Comparison of ENCODE assay signal across 10 mouse cellular contexts in genomic region chrX:153155322-153155721, GRCm38 (mm10). TPM values are rescaled to one million over a fixed set of nuclear protein-coding genes. Genes with fewer than 3 reads are reported as not detected.
A peak's percentile ranks its signal among the peaks of the same experiment; 100 is the strongest.
DNase-seq lines count a peak whose midpoint lies in the region; ATAC-seq and TF ChIP-seq lines count a peak whose summit lies in the region.
"Had no signal": no experiment of that assay in that cellular context is flagged by ENCODE, and none has a peak within 500 bp of the region (broad histone marks: within the 10 kb centered on the region; RNA-seq: fewer than 3 reads in every experiment).

No protein-coding gene starts in this region.

- peak; percentile 21 to 30 for DNase-seq in cerebellum, adult 18-20 months
- peak; percentile 5 to 14 for DNase-seq in left cerebral cortex, adult 18-20 months (ENCODE audit: low spot score in 2 of 2)
- no peak for DNase-seq in left cerebral cortex, adult 11 months (ENCODE audit: low spot score)
- DNase-seq in MEL-GATA-1-ER (ENCODE audit: extremely low read depth, low read depth): peak; percentile 18
- peak; percentile 39 to 58 for DNase-seq in cerebellum, postnatal 14 days
- no peak for DNase-seq in liver, embryonic 14.5 days (ENCODE audit: low read depth in 3 of 3, low spot score in 3 of 3)
- DNase-seq in thymus, postnatal 4 days: peak; percentile 41

- ATAC-seq in cerebellum, adult (ENCODE audit: insufficient number of reproducible peaks, low FRiP score, low TSS enrichment): no peak
- ATAC-seq in liver, embryonic 14.5 days (ENCODE audit: insufficient read depth): no peak

- 24% methylated on average over 3 of the region's 3 CpGs for WGBS in liver, embryonic 14.5 days (ENCODE audit: insufficient replicate concordance)

- H3K27ac ChIP-seq in liver, embryonic 14.5 days: no peak overlapping the region
- H3K27ac ChIP-seq: midbrain, embryonic 12.5 days had no signal

- no peak for TF ChIP-seq EP300 in liver, embryonic 14.5 days (IDR thresholded peaks at IDR 0.05; ENCODE audit: low read depth)

- H3K9me3 ChIP-seq in liver, embryonic 14.5 days (ENCODE audit: control insufficient read depth, low read length): no peaks in the 10 kb centered on the region
- H3K9me3 ChIP-seq: midbrain, embryonic 12.5 days had no signal

- no peak overlapping the region for H3K4me2 ChIP-seq in liver, embryonic 14.5 days (ENCODE audit: low read depth)
- H3K4me2 ChIP-seq: midbrain, embryonic 12.5 days had no signal

- H3K4me1 ChIP-seq in liver, embryonic 14.5 days (replicated peaks; ENCODE audit: control insufficient read depth in 2 of 2, insufficient read depth in 2 of 2, low read length in 1 of 2): no peaks in the 10 kb centered on the region
- H3K4me1 ChIP-seq: midbrain, embryonic 12.5 days had no signal

- H3K9ac ChIP-seq in liver, embryonic 14.5 days (replicated peaks): no peak overlapping the region
- H3K9ac ChIP-seq: midbrain, embryonic 12.5 days had no signal

- no peaks in the 10 kb centered on the region for H3K27me3 ChIP-seq in liver, embryonic 14.5 days (ENCODE audit: control insufficient read depth, insufficient read depth, low read length)
- H3K27me3 ChIP-seq: midbrain, embryonic 12.5 days had no signal

- peak; percentile 61 for TF ChIP-seq CTCF in liver, embryonic 14.5 days (IDR thresholded peaks at IDR 0.05; ENCODE audit: low read depth)

- no peak overlapping the region for H3K4me3 ChIP-seq in liver, embryonic 14.5 days (ENCODE audit: insufficient read depth in 1 of 2, low read depth in 2 of 2, low read length in 2 of 2)
- H3K4me3 ChIP-seq: midbrain, embryonic 12.5 days had no signal

- H3K36me3 ChIP-seq in liver, embryonic 14.5 days (replicated peaks; ENCODE audit: control insufficient read depth, insufficient read depth, low read depth): no peaks in the 10 kb centered on the region
- H3K36me3 ChIP-seq: midbrain, embryonic 12.5 days had no signal

RNA-seq across cellular contexts. Expression of gene Rragb, which starts 15.5 kb away (rescaled TPM):
- 10 to 100 TPM; 72.2 to 79.5 TPM for total RNA-seq in left cerebral cortex, adult 18-20 months (2021)
- polyA plus RNA-seq in liver, embryonic 14.5 days (2012; rRNA removed): 0.62 and 1.3 TPM in 2 replicates
- polyA plus RNA-seq in liver, embryonic 14.5 days (2014; fragmentation: Nextera tagmentation; extraction: Ambion mirVana): 0.38 and 0.50 TPM in 2 replicates

RNA-seq across cellular contexts. Expression of gene Foxr2, which starts 36.7 kb away (rescaled TPM):
- under 1 TPM; 0.21 to 0.59 TPM for total RNA-seq in left cerebral cortex, adult 18-20 months (2021)
- not detected in 2 replicates for polyA plus RNA-seq in liver, embryonic 14.5 days (2012; rRNA removed)
- not detected in 2 replicates for polyA plus RNA-seq in liver, embryonic 14.5 days (2014; fragmentation: Nextera tagmentation; extraction: Ambion mirVana)
- polyA plus RNA-seq: heart, embryonic 14.5 days had no signal

Comparison
In these comparisons a context has a peak if more than half of its experiments do, and no peak if none do; other contexts are left out.
1. DNase-seq: peak in cerebellum, adult 18-20 months (2 of 2), left cerebral cortex, adult 18-20 months (2 of 2), MEL-GATA-1-ER (single experiment), cerebellum, postnatal 14 days (2 of 2) and thymus, postnatal 4 days (single experiment); none in left cerebral cortex, adult 11 months (single experiment) and liver, embryonic 14.5 days (0 of 3).